Mouse (Mus musculus): ENCODE results near the gene Ric1. TPM values are rescaled to one million over a fixed set of nuclear protein-coding genes. Genes with fewer than 3 reads are reported as not detected.

Gene Ric1
- polyA plus RNA-seq, 1 experiment: 1.4 TPM

- Histone ChIP-seq H3K4me1 (peaks cover 10% of the 10 kb centered on the region), H3K27me3 (replicated peaks) (no peaks in the 10 kb centered on the region), H3K9me3 (no peaks in the 10 kb centered on the region), H3K36me3 (replicated peaks; ENCODE audit: low read length) (peaks cover 61% of the 10 kb centered on the region), H3K4me3 (replicated peaks) (no peak overlapping the region)
- no peak for TF ChIP-seq GATA1 (IDR thresholded peaks at IDR 0.05; ENCODE audit: borderline replicate concordance, low read length)
- no peak for TF ChIP-seq FLI1 (IDR thresholded peaks at IDR 0.05; ENCODE audit: low read length)
These were observed 74.2 kb downstream of the Ric1 start for GRCm38 (mm10) chr19:29596276-29596675.

- Histone ChIP-seq H3K9me3 (no peaks in the 10 kb centered on the region), H3K4me1 (peaks cover 10% of the 10 kb centered on the region), H3K36me3 (replicated peaks; ENCODE audit: low read length) (peaks cover 64% of the 10 kb centered on the region), H3K4me3 (replicated peaks) (no peak overlapping the region), H3K27me3 (replicated peaks) (no peaks in the 10 kb centered on the region)
- TF ChIP-seq GATA1 (IDR thresholded peaks at IDR 0.05; ENCODE audit: borderline replicate concordance, low read length): no peak
- TF ChIP-seq FLI1 (IDR thresholded peaks at IDR 0.05; ENCODE audit: low read length): no peak
These were observed 74.9 kb downstream of the Ric1 start for GRCm38 (mm10) chr19:29596985-29597384.

- H3K4me3 ChIP-seq (replicated peaks): no peak overlapping the region
- H3K9me3 ChIP-seq: no peaks in the 10 kb centered on the region
- peaks cover 84% of the 10 kb centered on the region for H3K36me3 ChIP-seq (replicated peaks; ENCODE audit: low read length)
- H3K27me3 ChIP-seq (replicated peaks): no peaks in the 10 kb centered on the region
- TF ChIP-seq FLI1 (IDR thresholded peaks at IDR 0.05; ENCODE audit: low read length) (no peak), GATA1 (IDR thresholded peaks at IDR 0.05; ENCODE audit: borderline replicate concordance, low read length) (no peak)
- H3K4me1 ChIP-seq: peaks cover 20% of the 10 kb centered on the region
These were observed 76.9 kb downstream of the Ric1 start for GRCm38 (mm10) chr19:29598981-29599380.

GRCm38 (mm10) chr19:29603548-29604353 is 81.7 kb downstream of the Ric1 start:
- H3K4me3 ChIP-seq (replicated peaks): peak overlapping the region; percentile 62
- TF ChIP-seq GATA1 (IDR thresholded peaks at IDR 0.05; ENCODE audit: borderline replicate concordance, low read length) (no peak), FLI1 (IDR thresholded peaks at IDR 0.05; ENCODE audit: low read length) (no peak)

GRCm38 (mm10) chr19:29604653-29605052 is 82.6 kb downstream of the Ric1 start:
- TF ChIP-seq GATA1 (IDR thresholded peaks at IDR 0.05; ENCODE audit: borderline replicate concordance, low read length) (no peak), FLI1 (IDR thresholded peaks at IDR 0.05; ENCODE audit: low read length) (no peak)
- Histone ChIP-seq H3K4me1 (peaks cover 36% of the 10 kb centered on the region), H3K9me3 (no peaks in the 10 kb centered on the region), H3K27me3 (replicated peaks) (no peaks in the 10 kb centered on the region), H3K4me3 (replicated peaks) (no peak overlapping the region), H3K36me3 (replicated peaks; ENCODE audit: low read length) (peaks cover 50% of the 10 kb centered on the region)

More at GRCm38 (mm10) chr19:29603548-29604353, 81.7 kb downstream of the Ric1 start:
- peaks cover 40% of the 10 kb centered on the region for H3K4me1 ChIP-seq
- no peaks in the 10 kb centered on the region for H3K9me3 ChIP-seq
- no peaks in the 10 kb centered on the region for H3K27me3 ChIP-seq (replicated peaks)
- H3K36me3 ChIP-seq (replicated peaks; ENCODE audit: low read length): peaks cover 58% of the 10 kb centered on the region

- no peak for TF ChIP-seq GATA1 (IDR thresholded peaks at IDR 0.05; ENCODE audit: borderline replicate concordance, low read length)
- TF ChIP-seq FLI1 (IDR thresholded peaks at IDR 0.05; ENCODE audit: low read length): no peak
- peaks cover 51% of the 10 kb centered on the region for H3K36me3 ChIP-seq (replicated peaks; ENCODE audit: low read length)
- peaks cover 43% of the 10 kb centered on the region for H3K4me1 ChIP-seq
- no peaks in the 10 kb centered on the region for H3K27me3 ChIP-seq (replicated peaks)
- no peaks in the 10 kb centered on the region for H3K9me3 ChIP-seq
- no peak overlapping the region for H3K4me3 ChIP-seq (replicated peaks)
These were observed 85.4 kb downstream of the Ric1 start for GRCm38 (mm10) chr19:29607521-29607920.

- Histone ChIP-seq H3K9me3 (no peaks in the 10 kb centered on the region), H3K27me3 (replicated peaks) (no peaks in the 10 kb centered on the region), H3K4me3 (replicated peaks) (no peak overlapping the region), H3K4me1 (peaks cover 41% of the 10 kb centered on the region), H3K36me3 (replicated peaks; ENCODE audit: low read length) (peaks cover 51% of the 10 kb centered on the region)
- TF ChIP-seq GATA1 (IDR thresholded peaks at IDR 0.05; ENCODE audit: borderline replicate concordance, low read length) (no peak), FLI1 (IDR thresholded peaks at IDR 0.05; ENCODE audit: low read length) (no peak)
These were observed 86.1 kb downstream of the Ric1 start for GRCm38 (mm10) chr19:29608212-29608611.

- H3K36me3 ChIP-seq (replicated peaks; ENCODE audit: low read length): peaks cover 49% of the 10 kb centered on the region
These were observed 88.8 kb downstream of the Ric1 start for GRCm38 (mm10) chr19:29610907-29611306.

GRCm38 (mm10) chr19:29612102-29612501 is 90.0 kb downstream of the Ric1 start:
- Histone ChIP-seq H3K4me1 (peaks cover 30% of the 10 kb centered on the region), H3K36me3 (replicated peaks; ENCODE audit: low read length) (peaks cover 52% of the 10 kb centered on the region), H3K27me3 (replicated peaks) (no peaks in the 10 kb centered on the region), H3K4me3 (replicated peaks) (no peak overlapping the region), H3K9me3 (no peaks in the 10 kb centered on the region)
- TF ChIP-seq FLI1 (IDR thresholded peaks at IDR 0.05; ENCODE audit: low read length): no peak
- no peak for TF ChIP-seq GATA1 (IDR thresholded peaks at IDR 0.05; ENCODE audit: borderline replicate concordance, low read length)

More at GRCm38 (mm10) chr19:29610907-29611306, 88.8 kb downstream of the Ric1 start:
- H3K4me3 ChIP-seq (replicated peaks): no peak overlapping the region
- H3K9me3 ChIP-seq: no peaks in the 10 kb centered on the region
- H3K4me1 ChIP-seq: peaks cover 32% of the 10 kb centered on the region
- TF ChIP-seq GATA1 (IDR thresholded peaks at IDR 0.05; ENCODE audit: borderline replicate concordance, low read length): no peak
- no peak for TF ChIP-seq FLI1 (IDR thresholded peaks at IDR 0.05; ENCODE audit: low read length)
- no peaks in the 10 kb centered on the region for H3K27me3 ChIP-seq (replicated peaks)

- Histone ChIP-seq H3K4me3 (replicated peaks) (peak overlapping the region; percentile 78), H3K4me1 (peaks cover 22% of the 10 kb centered on the region), H3K27me3 (replicated peaks) (peaks cover 14% of the 10 kb centered on the region), H3K9me3 (peaks cover 5% of the 10 kb centered on the region; the same call in 1 of the 2 replicates), H3K36me3 (replicated peaks; ENCODE audit: low read length) (peaks cover 34% of the 10 kb centered on the region)
- TF ChIP-seq GATA1 (IDR thresholded peaks at IDR 0.05; ENCODE audit: borderline replicate concordance, low read length) (no peak), FLI1 (IDR thresholded peaks at IDR 0.05; ENCODE audit: low read length) (no peak)
These were observed 119.0 kb downstream of the Ric1 start for GRCm38 (mm10) chr19:29641055-29641454.
